Mouse (Mus musculus) lung, postnatal 14 days (tissue): Measurements from ENCODE around the gene Nudc.
"Not testable (repeated sequence)": the region's sequence is repeated elsewhere in the genome, so short reads cannot be mapped to it uniquely, and the experiment has no call there.

Source experiments
- DNase-seq: peaks from one replicate; pipeline ENCODE4 v3.0.0; 2021

Gene Nudc

DNA sequence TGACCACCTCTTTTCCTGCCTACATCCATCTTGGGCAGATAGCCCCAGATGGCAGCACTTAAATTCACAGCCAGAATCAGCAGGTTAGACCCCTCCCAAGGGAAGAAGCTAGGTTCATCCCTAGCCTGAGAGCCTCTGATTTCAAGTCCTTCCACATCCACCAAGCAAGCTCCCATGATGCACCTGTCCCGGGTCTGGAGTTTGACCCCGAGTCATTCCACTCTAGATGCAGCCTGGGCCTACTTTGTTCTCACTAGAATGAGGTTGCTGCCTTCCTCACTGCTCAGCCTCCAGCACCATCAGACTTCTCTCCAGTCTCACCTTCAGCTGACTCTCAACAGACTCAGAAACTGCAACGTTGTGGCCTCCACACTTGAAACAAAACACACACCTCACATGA lies 9.7 kb downstream of the Nudc start:
- DNase-seq: no peak

GRCm38 (mm10) chr4:133532777-133533176 lies 13.0 kb downstream of the Nudc start:
- no peak for DNase-seq

- DNase-seq: no peak
Measured at GRCm38 (mm10) chr4:133527788-133528187, 18.0 kb downstream of the Nudc start.

GRCm38 (mm10) chr4:133521502-133521901 lies 24.3 kb downstream of the Nudc start:
- no peak for DNase-seq

GRCm38 (mm10) chr4:133519369-133519665 lies 26.5 kb downstream of the Nudc start:
- no peak for DNase-seq

DNA sequence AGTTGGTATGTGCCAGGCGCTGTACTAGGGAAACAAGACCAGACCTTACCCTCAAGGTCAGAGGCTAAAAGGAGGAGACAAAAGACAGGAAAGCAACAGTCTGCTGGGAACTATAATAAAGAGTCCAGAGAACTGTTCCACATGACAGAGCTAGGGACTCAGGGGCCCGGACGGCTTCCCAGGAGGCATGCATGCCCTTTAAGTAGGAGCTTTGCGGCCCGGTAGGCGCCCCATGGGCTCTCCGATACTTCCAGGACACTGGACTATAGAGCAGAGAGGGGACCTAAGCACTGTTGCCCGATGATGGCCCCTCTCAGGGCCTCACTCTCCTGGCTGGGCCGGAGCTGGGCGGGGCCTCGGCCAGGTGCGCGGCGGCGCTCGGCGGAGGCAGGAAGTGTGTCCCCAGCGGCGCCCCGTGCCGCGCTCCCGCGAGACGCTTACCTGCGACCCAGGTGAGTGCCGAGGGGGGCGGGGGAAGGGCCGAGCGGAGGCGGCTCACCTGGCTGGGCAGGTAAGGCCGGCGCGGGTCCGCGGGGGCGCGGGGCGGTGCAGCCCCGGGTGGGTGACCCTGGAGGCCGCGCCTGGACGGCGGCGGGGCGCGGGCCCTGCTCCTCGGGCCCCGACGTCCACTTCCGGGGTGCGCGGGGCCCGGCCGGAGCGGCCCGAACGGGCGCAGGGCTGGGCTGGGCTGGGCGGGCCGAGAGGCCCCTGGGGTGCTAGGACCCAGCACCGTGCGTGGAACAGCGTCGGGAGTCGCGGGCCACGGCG lies 27.0 kb downstream of the Nudc start, which contains the start of gene Kdf1:
Kdf1 (plus strand) TSS at position 363 of the 768 bp plus-strand sequence.
- DNase-seq: peak; percentile 67

GRCm38 (mm10) chr4:133512972-133513371 lies 32.8 kb downstream of the Nudc start:
- peak; percentile 80 for DNase-seq

DNA sequence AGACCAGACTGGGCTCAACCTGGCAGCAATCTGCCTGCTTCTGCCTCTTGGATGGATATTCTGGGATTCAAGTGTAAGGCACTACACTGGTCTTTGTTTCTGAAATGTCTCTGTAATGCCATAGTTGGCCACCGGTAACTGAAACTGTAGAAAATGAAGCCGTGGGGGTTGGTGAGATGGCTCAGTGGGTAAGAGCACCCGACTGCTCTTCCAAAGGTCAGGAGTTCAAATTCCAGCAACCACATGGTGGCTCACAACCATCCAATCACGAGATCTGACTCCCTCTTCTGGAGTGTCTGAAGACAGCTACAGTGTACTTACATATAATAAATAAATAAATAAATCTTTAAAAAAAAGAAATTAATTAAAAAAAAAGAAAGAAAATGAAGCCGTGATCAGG lies 33.3 kb downstream of the Nudc start:
- DNase-seq: not testable (repeated sequence)

- no peak for DNase-seq
Measured at GRCm38 (mm10) chr4:133511050-133511449, 34.7 kb downstream of the Nudc start.

DNA sequence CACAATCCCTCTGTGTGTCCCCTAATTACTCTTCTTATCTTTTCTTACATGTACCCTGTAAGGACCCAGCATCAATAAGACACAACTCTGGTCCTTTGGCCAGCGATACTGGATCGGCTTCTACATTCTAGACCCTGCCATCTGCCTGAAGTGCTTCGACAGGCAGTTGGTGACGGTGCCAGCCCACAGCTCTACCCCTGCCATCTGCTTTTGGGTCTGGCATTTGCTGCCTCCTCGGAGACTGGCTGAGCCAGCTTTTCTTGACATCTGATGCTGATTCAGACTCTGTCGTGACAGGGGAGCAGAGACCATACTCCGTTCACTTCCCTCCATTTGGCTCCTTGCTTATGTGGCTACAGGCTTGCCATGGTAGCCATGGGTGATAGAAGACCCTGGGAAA lies 36.8 kb downstream of the Nudc start:
- DNase-seq: no peak

- DNase-seq: no peak
Measured at GRCm38 (mm10) chr4:133506573-133506972, 39.2 kb downstream of the Nudc start.

DNA sequence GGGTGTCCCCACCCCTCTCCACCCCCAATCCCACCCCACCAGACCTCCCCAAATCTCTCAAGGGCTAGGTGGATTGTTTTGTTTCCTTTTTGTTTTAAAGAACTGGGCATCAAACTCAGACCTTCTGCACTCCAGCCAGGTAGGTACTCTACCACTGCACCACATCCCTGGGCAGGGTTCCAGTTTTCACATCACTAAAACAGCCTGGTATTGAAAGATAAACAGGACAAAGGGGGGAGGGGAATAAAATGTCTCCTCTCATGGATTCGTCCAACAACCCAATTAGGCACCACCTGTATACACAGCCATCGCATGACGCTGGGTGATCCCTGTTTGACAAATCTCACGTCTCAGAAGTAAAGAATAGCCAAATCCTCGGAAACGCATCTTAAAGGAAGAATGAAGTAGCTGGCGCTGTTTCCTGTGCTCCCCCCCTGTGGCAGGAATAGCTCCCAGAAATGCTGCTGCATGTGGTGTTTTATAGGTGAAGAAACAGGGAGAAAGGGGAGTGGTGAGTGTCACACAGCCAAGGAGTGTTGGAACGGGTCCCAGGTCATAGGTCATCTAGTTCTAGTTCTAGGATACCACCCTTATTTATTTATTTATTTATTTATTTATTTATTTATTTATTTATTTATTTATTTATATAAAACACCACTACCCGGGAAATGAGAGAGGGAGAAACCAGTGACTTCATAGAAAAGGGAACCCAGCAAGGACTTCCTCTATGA lies 40.9 kb downstream of the Nudc start:
- no peak for DNase-seq

DNA sequence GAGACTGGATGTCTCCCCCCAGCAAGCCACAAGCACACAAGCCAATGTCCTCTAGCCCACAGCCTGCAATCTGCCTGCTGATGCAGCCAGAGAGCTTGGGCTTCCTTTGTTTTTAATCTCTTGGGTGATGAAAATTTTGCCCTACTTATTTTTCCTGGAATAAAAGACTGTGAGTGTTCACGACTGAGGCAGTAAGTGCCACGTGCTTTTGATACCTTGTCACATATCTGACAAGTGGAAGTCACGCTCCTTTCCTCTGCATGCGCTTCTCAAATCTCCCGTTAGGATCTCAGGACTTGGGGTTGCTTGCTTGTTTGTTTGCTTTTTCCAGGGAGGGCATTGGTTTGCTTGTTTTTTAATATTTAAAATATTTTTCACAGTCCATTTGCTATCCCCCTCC lies 41.5 kb downstream of the Nudc start:
- no peak for DNase-seq

DNA sequence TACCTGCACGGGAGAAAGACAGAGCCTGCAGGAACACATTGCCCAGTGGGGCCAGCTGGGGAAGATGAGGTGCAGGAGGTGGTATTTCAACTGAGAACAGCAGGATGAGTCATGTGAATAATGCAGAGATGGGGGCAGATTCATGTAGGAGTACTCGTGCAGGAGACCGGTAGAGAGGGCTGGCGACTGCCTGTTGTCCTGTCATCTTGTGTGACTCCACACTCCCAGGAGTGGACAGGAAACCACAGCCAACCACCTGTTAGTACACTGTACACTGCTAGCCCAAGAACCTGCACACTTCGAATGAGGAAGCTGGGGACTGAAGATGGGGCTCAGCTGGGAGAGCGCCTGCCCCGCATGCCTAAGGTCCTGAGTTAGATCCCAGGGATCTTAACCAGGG lies 44.3 kb downstream of the Nudc start:
- DNase-seq: no peak

DNA sequence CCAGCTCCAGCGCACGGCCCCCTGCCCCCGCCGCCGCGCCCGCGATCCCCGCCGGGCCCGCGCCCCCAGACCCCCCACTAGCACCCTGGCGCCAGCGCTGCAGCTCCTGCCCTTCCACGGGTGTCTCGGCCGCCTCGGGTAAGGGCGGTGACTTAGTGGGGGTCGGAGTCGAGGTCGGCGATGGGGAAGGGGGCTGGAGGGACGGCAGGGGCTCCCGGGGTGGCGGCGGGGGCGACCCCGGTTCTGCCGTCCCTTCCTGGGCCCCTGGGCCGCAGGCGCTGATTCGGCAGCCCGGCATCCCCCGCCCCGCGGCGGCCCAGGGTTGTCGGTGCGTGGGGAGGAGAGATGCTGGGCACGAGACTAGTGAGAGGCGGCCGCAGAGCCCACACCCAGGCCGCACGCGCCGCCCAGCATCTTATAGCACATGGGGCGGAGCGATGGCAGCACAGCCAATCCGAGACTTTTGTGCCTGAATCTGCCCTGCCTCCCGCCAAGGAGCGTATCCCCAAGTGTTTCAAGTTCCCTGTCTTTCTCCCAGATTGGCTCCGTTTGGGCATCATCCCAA lies 47.6 kb downstream of the Nudc start, which contains the start of gene Trnp1:
Trnp1 (minus strand) TSS at position 391 of the 565 bp plus-strand sequence.
- DNase-seq: peak; percentile 60

DNA sequence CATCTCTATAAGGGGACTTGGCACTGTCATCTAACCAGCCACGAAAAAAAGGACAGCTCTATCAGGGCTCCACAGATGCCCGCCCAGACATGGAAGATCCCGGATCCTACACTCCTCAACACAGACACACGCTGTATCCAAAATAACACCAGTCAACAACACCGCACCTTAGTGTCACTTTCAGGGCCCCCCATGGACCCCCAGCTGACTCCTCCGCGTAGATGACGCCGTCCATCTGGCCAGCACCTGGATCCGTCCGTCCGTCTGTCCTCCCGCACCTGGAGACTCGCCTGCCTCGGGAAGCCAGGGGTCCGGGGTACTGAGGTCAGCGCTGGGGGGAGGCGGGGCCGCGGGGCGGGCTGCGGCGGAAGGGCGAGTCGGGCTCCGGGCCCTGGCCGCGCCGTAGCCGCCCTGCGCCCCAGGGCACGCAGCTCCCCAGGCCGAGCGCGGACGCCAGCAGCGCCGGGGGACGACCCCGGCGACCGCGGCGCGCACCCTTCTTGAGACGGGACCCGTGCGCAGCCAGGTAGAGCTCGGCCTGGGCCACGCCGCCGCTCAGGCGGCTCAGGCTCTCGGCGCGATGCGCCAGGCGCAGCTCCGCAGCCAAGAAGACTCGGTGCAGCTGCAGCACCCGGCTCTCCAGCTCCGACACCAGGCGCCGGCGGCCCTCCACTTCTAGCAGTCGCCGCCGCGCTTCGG lies 48.2 kb downstream of the Nudc start:
- DNase-seq: no peak

DNA sequence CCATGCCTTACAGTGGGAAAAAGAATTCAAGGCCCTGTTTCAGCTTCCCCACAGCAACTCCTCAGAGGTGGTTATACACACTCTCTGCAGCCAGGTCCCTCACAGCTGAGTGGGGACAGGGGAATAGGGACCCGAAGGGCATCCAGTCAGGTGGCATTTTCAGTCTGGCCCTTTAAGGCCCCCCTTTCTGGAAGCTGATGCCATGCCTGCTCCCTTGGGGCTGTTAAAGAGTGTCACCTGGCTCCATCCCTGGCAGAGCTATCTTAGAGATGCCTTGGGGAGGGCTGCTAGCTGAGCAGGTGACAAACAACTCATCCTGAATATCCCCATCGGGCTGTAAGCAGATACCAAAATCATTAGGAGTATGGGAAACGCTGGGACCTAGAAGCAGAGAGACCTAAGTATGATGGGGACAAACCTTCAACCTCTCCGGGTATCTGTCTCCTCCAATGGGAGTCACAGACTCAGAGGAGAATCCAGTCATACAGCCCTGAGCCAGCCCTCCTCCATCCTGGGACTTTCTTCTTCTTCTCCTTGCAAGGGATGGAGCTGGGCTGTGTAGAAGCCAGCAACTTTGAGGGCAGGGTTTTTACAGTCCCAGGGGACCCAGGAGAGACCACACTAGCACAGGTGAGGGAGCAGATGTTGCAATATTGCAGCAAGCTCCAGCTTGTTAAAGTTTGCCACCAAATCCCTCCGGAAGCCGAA lies 48.9 kb downstream of the Nudc start:
- no peak for DNase-seq

- DNase-seq: peak; percentile 28
Measured at GRCm38 (mm10) chr4:133495711-133496110, 50.1 kb downstream of the Nudc start.

DNA sequence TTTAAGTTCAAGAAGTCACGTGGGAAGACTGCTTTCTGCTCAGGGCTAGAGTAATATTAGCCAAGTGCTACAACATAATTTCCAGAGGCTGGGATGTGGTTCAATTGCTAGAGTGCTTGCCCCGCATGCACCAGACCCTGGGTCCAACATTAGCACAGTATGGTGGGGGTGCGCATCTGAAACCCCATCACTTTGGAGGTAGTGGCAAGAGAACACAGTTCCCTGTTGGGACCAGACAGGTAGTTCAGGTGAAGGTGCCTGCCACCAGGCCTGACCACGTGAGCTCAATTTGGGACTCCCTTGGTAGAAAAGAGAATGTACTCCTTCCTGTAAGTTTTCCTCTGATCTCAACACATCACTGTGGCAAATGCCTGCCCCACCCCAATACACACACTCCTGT lies 50.9 kb downstream of the Nudc start:
- DNase-seq: no peak

- DNase-seq: peak; percentile 96
Measured at GRCm38 (mm10) chr4:133494432-133494831, 51.4 kb downstream of the Nudc start.

DNA sequence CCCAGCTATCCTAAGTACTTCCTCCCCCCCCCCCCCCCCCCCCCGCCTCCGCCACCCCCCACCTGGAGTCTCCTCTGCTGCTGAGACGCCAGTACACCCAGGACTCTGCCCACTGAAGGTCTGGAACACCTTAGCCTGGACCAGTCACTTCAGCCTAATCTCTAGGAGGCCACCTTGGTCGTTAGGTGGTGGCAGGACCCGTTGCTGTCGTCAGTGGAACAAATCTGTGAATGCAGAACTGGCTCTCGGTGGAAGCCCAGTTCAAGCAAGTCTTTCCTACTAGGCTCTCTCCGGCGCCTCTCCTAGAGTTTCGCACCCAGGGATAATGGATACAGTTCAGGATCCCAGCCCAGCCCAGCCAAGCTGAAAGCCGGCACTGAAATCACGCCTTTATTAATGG lies 51.9 kb downstream of the Nudc start:
- no peak for DNase-seq

DNA sequence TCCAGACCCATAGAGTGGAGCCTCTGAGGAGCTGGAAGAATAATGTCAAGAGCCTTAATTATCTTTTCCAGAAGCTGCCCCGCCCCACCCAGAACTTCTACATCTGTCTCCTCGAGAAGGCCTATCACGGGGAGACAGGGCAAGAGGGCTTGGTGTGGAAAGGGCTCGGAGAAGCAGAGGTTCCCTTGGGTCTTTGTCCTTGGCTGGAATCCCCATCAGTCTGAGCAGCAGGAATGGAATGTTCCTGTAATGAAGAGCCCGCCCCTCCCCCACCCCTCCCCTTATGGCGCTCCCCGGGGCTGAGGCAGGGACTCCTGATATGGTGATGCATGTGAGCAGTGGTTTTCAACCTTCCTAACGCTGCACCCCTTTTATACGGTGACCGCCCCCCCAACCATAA lies 54.0 kb downstream of the Nudc start:
- DNase-seq: no peak
